In genomic region chr7:139495791-139496190, GRCm38 (mm10) we compare ENCODE assay signal across 17 mouse cellular contexts.
DNase-seq lines count a peak whose midpoint lies in the region; ATAC-seq and TF ChIP-seq lines count a peak whose summit lies in the region.
"Had no signal": no experiment of that assay in that cellular context is flagged by ENCODE, and none has a peak within 500 bp of the region (broad histone marks: within the 10 kb centered on the region; RNA-seq: fewer than 3 reads in every experiment).

No protein-coding gene starts in this region.

- WGBS in lung, embryonic 16.5 days = 50% methylated on average over 6 of the region's 6 CpGs
- 83% methylated on average over 6 of the region's 6 CpGs for WGBS in hindbrain, embryonic 13.5 days

- peak overlapping the region; percentile 28; the same call in 1 of the 2 replicates for H3K27ac ChIP-seq in gastrocnemius, adult 2 months
- no peak overlapping the region for H3K27ac ChIP-seq in lung, embryonic 16.5 days (ENCODE audit: low read length)
- H3K27ac ChIP-seq in hindbrain, embryonic 13.5 days = no peak overlapping the region
- H3K27ac ChIP-seq: forebrain, embryonic 15.5 days; macrophage had no signal

- ATAC-seq in lung, embryonic 16.5 days (ENCODE audit: low read depth) = peak; percentile 26; the same call in 1 of the 2 replicates
- ATAC-seq in hindbrain, embryonic 13.5 days (ENCODE audit: low FRiP score) = no peak
- ATAC-seq: forebrain, embryonic 15.5 days; hindbrain, embryonic 16.5 days had no signal

- no peaks in the 10 kb centered on the region for H3K9me3 ChIP-seq in lung, embryonic 16.5 days (ENCODE audit: control insufficient read depth, low read length)
- no peaks in the 10 kb centered on the region for H3K9me3 ChIP-seq in hindbrain, embryonic 13.5 days
- H3K9me3 ChIP-seq: forebrain, embryonic 15.5 days had no signal

- H3K4me3 ChIP-seq in gastrocnemius, adult 2 months = no peak overlapping the region
- H3K4me3 ChIP-seq in lung, embryonic 16.5 days (ENCODE audit: low read length) = no peak overlapping the region
- H3K4me3 ChIP-seq in hindbrain, embryonic 13.5 days = no peak overlapping the region
- H3K4me3 ChIP-seq: forebrain, embryonic 15.5 days had no signal

- intact Hi-C loops in gastrocnemius, adult 2 months (cut with DNase I) = no loop called here

- no peak overlapping the region for H3K9ac ChIP-seq in lung, embryonic 16.5 days (ENCODE audit: low read length)
- H3K9ac ChIP-seq in hindbrain, embryonic 13.5 days = no peak overlapping the region
- H3K9ac ChIP-seq: forebrain, embryonic 15.5 days had no signal

- TF ChIP-seq CTCF in gastrocnemius, adult 2 months (IDR thresholded peaks at IDR 0.05) = no peak

- DNase-seq in gastrocnemius, adult 2 months = peak; percentile 29
- DNase-seq in gastrocnemius, postnatal 25 days = no peak
- no peak for DNase-seq in lung, adult 18-20 months
- DNase-seq in kidney, postnatal 36 days = peak; percentile 39 to 62
- DNase-seq in urinary bladder, postnatal 25 days (ENCODE audit: low spot score) = no peak
- DNase-seq: adrenal gland, adult 2 months; cerebellum, postnatal 10 days; embryo, embryonic 11 days; right cerebral cortex, postnatal 25 days; thymus, postnatal 25 days had no signal

- no peak overlapping the region for H3K4me2 ChIP-seq in lung, embryonic 16.5 days (ENCODE audit: low read depth, low read length)
- no peak overlapping the region for H3K4me2 ChIP-seq in hindbrain, embryonic 13.5 days
- H3K4me2 ChIP-seq: forebrain, embryonic 15.5 days; midbrain, embryonic 11.5 days had no signal

- no peaks in the 10 kb centered on the region for H3K36me3 ChIP-seq in lung, embryonic 16.5 days (ENCODE audit: control insufficient read depth, insufficient read depth, low read length)
- H3K36me3 ChIP-seq in hindbrain, embryonic 13.5 days = no peaks in the 10 kb centered on the region
- H3K36me3 ChIP-seq: forebrain, embryonic 15.5 days had no signal

- no peaks in the 10 kb centered on the region for H3K27me3 ChIP-seq in lung, embryonic 16.5 days (ENCODE audit: control insufficient read depth, insufficient read depth, low read depth, low read length)
- H3K27me3 ChIP-seq in hindbrain, embryonic 13.5 days = peaks cover 79% of the 10 kb centered on the region
- H3K27me3 ChIP-seq: CH12.LX had no signal

- no peaks in the 10 kb centered on the region for H3K4me1 ChIP-seq in lung, embryonic 16.5 days (replicated peaks; ENCODE audit: control insufficient read depth, insufficient read depth, low read length)
- H3K4me1 ChIP-seq in hindbrain, embryonic 13.5 days (replicated peaks) = peaks cover 20% of the 10 kb centered on the region
- H3K4me1 ChIP-seq: forebrain, embryonic 15.5 days had no signal

Comparison
In these comparisons a context has a peak if more than half of its experiments do, and no peak if none do; other contexts are left out.
1. DNase-seq: peak in gastrocnemius, adult 2 months (single experiment) and kidney, postnatal 36 days (2 of 2); none in gastrocnemius, postnatal 25 days (single experiment), lung, adult 18-20 months (0 of 2) and urinary bladder, postnatal 25 days (single experiment).